Mouse (Mus musculus) forebrain, embryonic 11.5 days (tissue): ENCODE measurements at regions not wholly inside any gene's neighbourhood (a gene's known extent, or its start where the extent isn't known, plus 50 kb on each side); places are given as distances from the start of the nearest gene placed in this dataset.

Experiments
- ATAC-seq: fragments of 200-750 bp; cut with Nextera tagmentation; replicated peaks from 2 replicates; pipeline ENCODE4 v1.8.0; 2017; ENCODE audit warnings: moderate TSS enrichment; ENCODE audit not compliant: low FRiP score
- DNase-seq: peaks from one replicate; pipeline ENCODE4 v3.0.0-alpha.2; 2017; ENCODE audit warnings: low spot score
- H3K27ac ChIP-seq: fragments of 300-500 bp; sonication (generic); 2 replicates; pipeline ENCODE4 v1.5.1; 2014; ENCODE audit warnings: low read depth, low read length
- H3K27me3 ChIP-seq: fragments of 300-500 bp; sonication (generic); 2 replicates; pipeline ENCODE4 v1.6.1; 2014; ENCODE audit warnings: mild to moderate bottlenecking, low read length, mixed read lengths; ENCODE audit not compliant: control insufficient read depth, insufficient read depth
- H3K36me3 ChIP-seq: fragments of 300-500 bp; sonication (generic); 2 replicates; pipeline ENCODE4 v1.6.1; 2014; ENCODE audit warnings: mild to moderate bottlenecking, low read length, moderate library complexity, mixed read lengths; ENCODE audit not compliant: control insufficient read depth, insufficient read depth
- H3K4me1 ChIP-seq: fragments of 300-500 bp; sonication (generic); replicated peaks from 2 replicates; pipeline ENCODE4 v1.6.1; 2014; ENCODE audit warnings: low read length, mixed read lengths; ENCODE audit not compliant: control insufficient read depth, insufficient read depth
- H3K4me2 ChIP-seq: fragments of 300-500 bp; sonication (generic); 2 replicates; pipeline ENCODE4 v1.6.1; 2014; ENCODE audit warnings: low read depth, mild to moderate bottlenecking, low read length, moderate library complexity, mixed read lengths; ENCODE audit not compliant: severe bottlenecking
- H3K4me3 ChIP-seq: fragments of 300-500 bp; sonication (generic); 2 replicates; pipeline ENCODE4 v1.5.1; 2014; ENCODE audit warnings: low read depth, low read length
- H3K9ac ChIP-seq: fragments of 300-500 bp; sonication (generic); 2 replicates; pipeline ENCODE4 v1.6.1; 2014; ENCODE audit warnings: low read length
- H3K9me3 ChIP-seq: fragments of 300-500 bp; sonication (generic); 2 replicates; pipeline ENCODE4 v1.6.1; 2016; ENCODE audit warnings: low read length, mixed read lengths; ENCODE audit not compliant: control insufficient read depth
- WGBS: fragments of 180-500 bp; shearing (Covaris S2); extraction: QIAGEN DNeasy Blood & Tissue Kit; methylation state at CpG from one replicate; pipeline ENCODE4 v1.1.7; 2014; 5-methylcytosine and 5-hydroxymethylcytosine counted together

- no peaks in the 10 kb centered on the region for H3K9me3 ChIP-seq
- H3K27me3 ChIP-seq, result no peaks in the 10 kb centered on the region
- no peak overlapping the region for H3K27ac ChIP-seq
- DNase-seq, result no peak
- 91% methylated on average over 4 of the region's 4 CpGs for WGBS
- H3K36me3 ChIP-seq, result no peaks in the 10 kb centered on the region
- H3K4me3 ChIP-seq, result no peak overlapping the region
- no peak overlapping the region for H3K9ac ChIP-seq
- ATAC-seq, result no peak
- H3K4me2 ChIP-seq, result no peak overlapping the region
- H3K4me1 ChIP-seq, result no peaks in the 10 kb centered on the region
These were observed 127.8 kb downstream of the Cavin4 start for GRCm38 (mm10) chr4:48791096-48791495.

GRCm38 (mm10) chr4:48803777-48804176 is 140.5 kb downstream of the Cavin4 start:
- H3K9me3 ChIP-seq, result no peaks in the 10 kb centered on the region
- 71% methylated on average over 3 of the region's 3 CpGs for WGBS
- no peaks in the 10 kb centered on the region for H3K4me1 ChIP-seq
- H3K9ac ChIP-seq, result no peak overlapping the region
- no peak overlapping the region for H3K4me3 ChIP-seq
- no peak for DNase-seq
- ATAC-seq, result no peak
- no peaks in the 10 kb centered on the region for H3K27me3 ChIP-seq
- no peaks in the 10 kb centered on the region for H3K36me3 ChIP-seq
- H3K27ac ChIP-seq, result no peak overlapping the region
- H3K4me2 ChIP-seq, result no peak overlapping the region

- no peak overlapping the region for H3K4me3 ChIP-seq
- WGBS, result 92% methylated on average over 4 of the region's 4 CpGs
- H3K27ac ChIP-seq, result no peak overlapping the region
- ATAC-seq (no peak), DNase-seq (no peak)
- no peaks in the 10 kb centered on the region for H3K9me3 ChIP-seq
- H3K27me3 ChIP-seq, result no peaks in the 10 kb centered on the region
- no peaks in the 10 kb centered on the region for H3K4me1 ChIP-seq
- H3K9ac ChIP-seq, result no peak overlapping the region
- no peak overlapping the region for H3K4me2 ChIP-seq
- H3K36me3 ChIP-seq, result no peaks in the 10 kb centered on the region
These were observed 145.3 kb downstream of the Cavin4 start for GRCm38 (mm10) chr4:48808571-48808970.

- no peak overlapping the region for H3K4me3 ChIP-seq
- no peaks in the 10 kb centered on the region for H3K36me3 ChIP-seq
- no peaks in the 10 kb centered on the region for H3K27me3 ChIP-seq
- no peak overlapping the region for H3K4me2 ChIP-seq
- no peak overlapping the region for H3K9ac ChIP-seq
- no peaks in the 10 kb centered on the region for H3K9me3 ChIP-seq
- ATAC-seq (no peak), DNase-seq (no peak)
- WGBS, result 80% methylated on average over 2 of the region's 2 CpGs
- H3K27ac ChIP-seq, result no peak overlapping the region
- no peaks in the 10 kb centered on the region for H3K4me1 ChIP-seq
These were observed 170.4 kb downstream of the Cavin4 start for GRCm38 (mm10) chr4:48833718-48834117.

- Histone ChIP-seq H3K4me3 (no peak overlapping the region), H3K9me3 (no peaks in the 10 kb centered on the region), H3K27me3 (no peaks in the 10 kb centered on the region), H3K36me3 (no peaks in the 10 kb centered on the region), H3K4me2 (no peak overlapping the region), H3K4me1 (no peaks in the 10 kb centered on the region), H3K9ac (no peak overlapping the region), H3K27ac (no peak overlapping the region)
- ATAC-seq (peak; percentile 76), DNase-seq (no peak)
- WGBS, result 65% methylated on average over 2 of the region's 2 CpGs
These were observed 179.5 kb downstream of the Cavin4 start for GRCm38 (mm10) chr4:48842777-48843214.

GRCm38 (mm10) chr4:48871105-48871504 is 188.0 kb upstream of the Plppr1 start:
- Histone ChIP-seq H3K4me3 (no peak overlapping the region), H3K27ac (no peak overlapping the region), H3K27me3 (no peaks in the 10 kb centered on the region), H3K9me3 (no peaks in the 10 kb centered on the region), H3K4me1 (no peaks in the 10 kb centered on the region), H3K4me2 (no peak overlapping the region), H3K36me3 (no peaks in the 10 kb centered on the region), H3K9ac (no peak overlapping the region)
- DNase-seq, result no peak
- no peak for ATAC-seq
- 76% methylated on average over 2 of the region's 2 CpGs for WGBS

- H3K27ac ChIP-seq, result no peak overlapping the region
- H3K27me3 ChIP-seq, result no peaks in the 10 kb centered on the region
- no peak for DNase-seq
- WGBS, result 86% methylated on average over 4 of the region's 4 CpGs
- H3K4me1 ChIP-seq, result no peaks in the 10 kb centered on the region
- no peak overlapping the region for H3K4me2 ChIP-seq
- H3K4me3 ChIP-seq, result no peak overlapping the region
- no peak overlapping the region for H3K9ac ChIP-seq
- no peaks in the 10 kb centered on the region for H3K9me3 ChIP-seq
- no peaks in the 10 kb centered on the region for H3K36me3 ChIP-seq
- no peak for ATAC-seq
These were observed 169.9 kb upstream of the Plppr1 start for GRCm38 (mm10) chr4:48889074-48889592.

- no peaks in the 10 kb centered on the region for H3K36me3 ChIP-seq
- DNase-seq (no peak), ATAC-seq (no peak)
- 86% methylated on average over 1 of the region's 1 CpGs for WGBS
- H3K4me1 ChIP-seq, result no peaks in the 10 kb centered on the region
- no peak overlapping the region for H3K4me2 ChIP-seq
- no peaks in the 10 kb centered on the region for H3K27me3 ChIP-seq
- no peaks in the 10 kb centered on the region for H3K9me3 ChIP-seq
- no peak overlapping the region for H3K4me3 ChIP-seq
- no peak overlapping the region for H3K27ac ChIP-seq
- H3K9ac ChIP-seq, result no peak overlapping the region
These were observed 154.5 kb upstream of the Plppr1 start for GRCm38 (mm10) chr4:48904551-48904950.

- Histone ChIP-seq H3K9me3 (no peaks in the 10 kb centered on the region), H3K9ac (no peak overlapping the region), H3K27me3 (no peaks in the 10 kb centered on the region), H3K27ac (no peak overlapping the region), H3K4me2 (no peak overlapping the region), H3K4me1 (no peaks in the 10 kb centered on the region), H3K36me3 (no peaks in the 10 kb centered on the region), H3K4me3 (no peak overlapping the region)
- WGBS, result 93% methylated on average over 9 of the region's 9 CpGs
- DNase-seq (no peak), ATAC-seq (no peak)
These were observed 153.7 kb upstream of the Plppr1 start for GRCm38 (mm10) chr4:48905196-48905867.
